Mouse (Mus musculus): ENCODE data around the gene Emx2. TPM values are rescaled to one million over a fixed set of nuclear protein-coding genes. Genes with fewer than 3 reads are reported as not detected.

Gene Emx2
- polyA plus RNA-seq (2021; fragmentation: Nextera tagmentation) = 4.7 and 6.8 TPM in 2 replicates
- long read RNA-seq, experiment 1, transcript Emx2-201 (3 exons, 2,916 nt) = major isoform, 9 of 9 reads
- long read RNA-seq, experiment 1, partial matches to known transcripts = 0 of 9 reads
- long read RNA-seq, experiment 1, other reads (novel, unspliced or antisense) = 0 of 9 reads
- long read RNA-seq, experiment 2, partial matches to known transcripts = 1 of 5 reads
- long read RNA-seq, experiment 2, other reads (novel, unspliced or antisense) = 0 of 5 reads

DNA sequence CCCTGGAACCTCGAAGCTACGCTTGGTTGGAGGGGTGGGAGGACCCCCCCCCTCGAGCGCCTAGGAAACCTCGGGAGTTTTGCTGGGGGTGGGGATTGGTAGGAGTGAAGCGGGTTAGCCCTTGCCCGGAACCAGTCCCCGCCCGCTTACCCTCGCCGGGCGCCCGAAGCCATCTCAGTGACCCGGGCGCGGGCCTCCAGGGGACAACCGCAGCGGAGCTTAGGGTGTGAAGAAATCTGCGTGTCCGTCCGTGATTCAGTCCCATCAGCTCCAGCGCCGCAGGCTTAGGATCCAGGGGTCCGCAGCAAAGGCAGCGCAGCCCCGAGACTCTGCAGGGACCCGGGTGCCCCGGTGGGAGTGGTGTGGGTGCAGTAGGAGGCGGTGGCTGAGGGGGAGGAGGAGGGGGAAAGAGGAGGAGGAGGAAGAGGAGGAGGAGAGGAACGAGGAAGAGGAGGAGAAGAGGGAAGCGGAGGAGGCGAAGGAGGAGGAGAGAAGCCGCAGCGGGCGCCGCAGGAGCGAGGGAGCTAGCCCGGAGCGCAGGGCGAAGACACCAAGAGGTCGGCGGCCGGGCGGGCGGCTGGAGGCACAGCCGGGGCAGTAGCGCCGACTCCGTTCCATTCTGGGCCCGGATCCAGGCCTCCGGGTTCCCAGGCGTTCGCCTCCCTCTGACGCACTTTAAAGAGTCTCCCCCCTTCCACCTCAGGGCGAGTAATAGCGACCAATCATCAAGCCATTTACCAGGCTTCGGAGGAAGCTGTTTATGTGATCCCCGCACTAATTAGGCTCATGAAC lies at the start of gene Emx2:
Emx2 (plus strand) TSS at position 422 of the 792 bp plus-strand sequence.

Other genes starting within 250 kb of the Emx2 start
- gene Kcnk18, start 239.2 kb upstream of the Emx2 start, polyA plus RNA-seq (2021; fragmentation: Nextera tagmentation) = not detected in 2 replicates
- 4.1 and 5.3 TPM in 2 replicates for gene Slc18a2, start 197.5 kb upstream of the Emx2 start, polyA plus RNA-seq (2021; fragmentation: Nextera tagmentation)
- gene Rps12-ps3, start 136.1 kb upstream of the Emx2 start, polyA plus RNA-seq (2021; fragmentation: Nextera tagmentation) = 15.2 and 24.8 TPM in 2 replicates
- 5.3 and 9.7 TPM in 2 replicates for gene Pdzd8, start 112.6 kb upstream of the Emx2 start, polyA plus RNA-seq (2021; fragmentation: Nextera tagmentation)

Measured in left cerebral cortex, adult 6 months (tissue).